Mouse (Mus musculus) cerebellum, adult 2 months (tissue): Measurements from ENCODE around the gene Rassf8. TPM values are rescaled to one million over a fixed set of nuclear protein-coding genes. Genes with fewer than 3 reads are reported as not detected.
A peak's percentile ranks its signal among the peaks of the same experiment; 100 is the strongest.

Experiments used
- DNase-seq, 2 experiments: peaks; one replicate each; pipeline ENCODE4 v3.0.0; 2021
- H3K27ac ChIP-seq: fragments of 200-500 bp; 2 replicates; pipeline ENCODE4 v1.5.1; 2012; ENCODE audit warnings: low read length, control low read depth, inconsistent platforms; ENCODE audit not compliant: insufficient read depth
- H3K27me3 ChIP-seq: fragments of 200-500 bp; 2 replicates; pipeline ENCODE4 v1.6.1; 2012; ENCODE audit warnings: inconsistent platforms, mild to moderate bottlenecking, low read length, moderate library complexity; ENCODE audit not compliant: control insufficient read depth, insufficient read depth
- H3K4me1 ChIP-seq: fragments of 200-500 bp; 2 replicates; pipeline ENCODE4 v1.6.1; 2011; ENCODE audit warnings: low read length; ENCODE audit not compliant: control insufficient read depth, insufficient read depth
- H3K4me3 ChIP-seq: fragments of 200-500 bp; replicated peaks from 2 replicates; pipeline ENCODE3; 2011; ENCODE audit warnings: mild to moderate bottlenecking, low read depth, low read length, control low read depth; ENCODE audit not compliant: insufficient read depth
- CTCF ChIP-seq: fragments of 200-500 bp; IDR thresholded peaks from 2 replicates; pipeline ENCODE4 v1.5.1; 2011; ENCODE audit warnings: low read depth, mild to moderate bottlenecking, control low read depth, low read length, moderate library complexity, borderline replicate concordance; ENCODE audit not compliant: insufficient read depth
- POLR2A ChIP-seq: fragments of 200-500 bp; IDR thresholded peaks from 2 replicates; pipeline ENCODE4 v1.6.1; 2011; ENCODE audit warnings: low read length, control low read depth, borderline replicate concordance; ENCODE audit not compliant: insufficient read depth
- WGBS: fragments of 180-500 bp; shearing (Covaris S2); methylation state at CpG from one replicate; pipeline ENCODE4 v1.1.7; 2018; 5-methylcytosine and 5-hydroxymethylcytosine counted together
- polyA plus RNA-seq: library from polyadenylated mRNA; depleted of rRNA; stranded (reverse); fragments of >200 nt; gene quantifications from 2 replicates; pipeline ENCODE4 v1.2.3, GENCODE M21; 2012

Gene Rassf8
- polyA plus RNA-seq, 1 experiment = 38.1 TPM

- DNase-seq = no peak
- Histone ChIP-seq H3K27ac (no peak overlapping the region), H3K27me3 (no peaks in the 10 kb centered on the region), H3K4me3 (no peak overlapping the region), H3K4me1 (no peaks in the 10 kb centered on the region)
- TF ChIP-seq POLR2A = no peak
- TF ChIP-seq CTCF = no peak
- WGBS = 96% methylated on average over 4 of the region's 4 CpGs
Observed at GRCm38 (mm10) chr6:145789738-145790137, 43.2 kb downstream of the Rassf8 start.

GRCm38 (mm10) chr6:145792373-145792772 lies 45.8 kb downstream of the Rassf8 start:
- TF ChIP-seq CTCF (no peak), POLR2A (no peak)
- H3K27ac ChIP-seq = no peak overlapping the region
- no peaks in the 10 kb centered on the region for H3K4me1 ChIP-seq
- no peak for DNase-seq
- no peak overlapping the region for H3K4me3 ChIP-seq
- WGBS = 93% methylated on average over 7 of the region's 7 CpGs
- no peaks in the 10 kb centered on the region for H3K27me3 ChIP-seq

GRCm38 (mm10) chr6:145793109-145793593 lies 46.6 kb downstream of the Rassf8 start:
- no peak overlapping the region for H3K27ac ChIP-seq
- no peaks in the 10 kb centered on the region for H3K4me1 ChIP-seq
- no peak overlapping the region for H3K4me3 ChIP-seq
- no peaks in the 10 kb centered on the region for H3K27me3 ChIP-seq
- TF ChIP-seq CTCF (peak; percentile 69), POLR2A (no peak)
- 25% methylated on average over 4 of the region's 4 CpGs for WGBS
- peak; percentile 56 to 63 for DNase-seq

- Histone ChIP-seq H3K27ac (no peak overlapping the region), H3K4me3 (no peak overlapping the region), H3K27me3 (no peaks in the 10 kb centered on the region), H3K4me1 (no peaks in the 10 kb centered on the region)
- no peak for DNase-seq
- TF ChIP-seq CTCF = no peak; the same call in 1 of the 2 replicates
- no peak for TF ChIP-seq POLR2A
- WGBS = 78% methylated on average over 4 of the region's 4 CpGs
Observed at GRCm38 (mm10) chr6:145794671-145795070, 48.1 kb downstream of the Rassf8 start.

GRCm38 (mm10) chr6:145796191-145797023 lies 49.9 kb downstream of the Rassf8 start:
- Histone ChIP-seq H3K27ac (no peak overlapping the region), H3K4me1 (peaks cover 1% of the 10 kb centered on the region; the same call in 1 of the 2 replicates), H3K27me3 (no peaks in the 10 kb centered on the region), H3K4me3 (no peak overlapping the region)
- TF ChIP-seq CTCF (no peak), POLR2A (no peak)
- WGBS = 58% methylated on average over 14 of the region's 14 CpGs
- no peak for DNase-seq

- TF ChIP-seq CTCF = no peak
- no peak for TF ChIP-seq POLR2A
- 66% methylated on average over 3 of the region's 3 CpGs for WGBS
- H3K4me3 ChIP-seq = no peak overlapping the region
- no peaks in the 10 kb centered on the region for H3K27me3 ChIP-seq
- peaks cover 6% of the 10 kb centered on the region for H3K4me1 ChIP-seq
- no peak for DNase-seq
- no peak overlapping the region for H3K27ac ChIP-seq
Observed at GRCm38 (mm10) chr6:145797692-145798091, 51.1 kb downstream of the Rassf8 start.

GRCm38 (mm10) chr6:145801796-145802488 lies 55.4 kb downstream of the Rassf8 start:
- peaks cover 16% of the 10 kb centered on the region for H3K4me1 ChIP-seq
- no peak overlapping the region for H3K4me3 ChIP-seq
- H3K27me3 ChIP-seq = no peaks in the 10 kb centered on the region
- DNase-seq = peak; percentile 51 to 68
- TF ChIP-seq CTCF = no peak
- no peak for TF ChIP-seq POLR2A
- WGBS = 10% methylated on average over 3 of the region's 3 CpGs
- H3K27ac ChIP-seq = no peak overlapping the region

- Histone ChIP-seq H3K4me3 (no peak overlapping the region), H3K27ac (no peak overlapping the region), H3K27me3 (no peaks in the 10 kb centered on the region), H3K4me1 (peaks cover 16% of the 10 kb centered on the region)
- TF ChIP-seq POLR2A (no peak), CTCF (no peak)
- 93% methylated on average over 8 of the region's 8 CpGs for WGBS
- DNase-seq = no peak
Observed at GRCm38 (mm10) chr6:145802881-145803280, 56.3 kb downstream of the Rassf8 start.
